Mouse (Mus musculus): ENCODE results near the gene Shc1. TPM values are rescaled to one million over a fixed set of nuclear protein-coding genes. Genes with fewer than 3 reads are reported as not detected.
"Not testable (repeated sequence)": the region's sequence is repeated elsewhere in the genome, so short reads cannot be mapped to it uniquely, and the experiment has no call there.

Gene Shc1
- polyA plus RNA-seq, 1 experiment, result 37.2 TPM

- 0 out of 2 replicates have a peak overlapping the region, but pooled peaks have one; percentile 26 for H3K4me3 ChIP-seq (ENCODE audit: insufficient read depth, low read depth, low read length)
- H3K4me1 ChIP-seq (ENCODE audit: control insufficient read depth, insufficient read depth, insufficient read length, low read length), result peaks cover 7% of the 10 kb centered on the region
- H3K27ac ChIP-seq (replicated peaks; ENCODE audit: low read depth, low read length), result peak overlapping the region; percentile 71
Observed at GRCm38 (mm10) chr3:89420421-89420820, 2.2 kb downstream of the Shc1 start.

- Histone ChIP-seq H3K27ac (replicated peaks; ENCODE audit: low read depth, low read length) (peak overlapping the region; percentile 71), H3K4me1 (ENCODE audit: control insufficient read depth, insufficient read depth, insufficient read length, low read length) (peaks cover 7% of the 10 kb centered on the region), H3K4me3 (ENCODE audit: insufficient read depth, low read depth, low read length) (peak overlapping the region; percentile 40)
Observed at GRCm38 (mm10) chr3:89421002-89421774, 2.9 kb downstream of the Shc1 start.

- Histone ChIP-seq H3K4me1 (ENCODE audit: control insufficient read depth, insufficient read depth, insufficient read length, low read length) (peaks cover 7% of the 10 kb centered on the region), H3K27ac (replicated peaks; ENCODE audit: low read depth, low read length) (0 out of 2 replicates have a peak overlapping the region, but pooled peaks have one; percentile 71), H3K4me3 (ENCODE audit: insufficient read depth, low read depth, low read length) (peak overlapping the region; percentile 40)
Observed at GRCm38 (mm10) chr3:89421810-89422473, 3.7 kb downstream of the Shc1 start.

GRCm38 (mm10) chr3:89422556-89423205, 4.4 kb downstream of the Shc1 start:
- H3K4me1 ChIP-seq (ENCODE audit: control insufficient read depth, insufficient read depth, insufficient read length, low read length), result peaks cover 7% of the 10 kb centered on the region
- H3K4me3 ChIP-seq (ENCODE audit: insufficient read depth, low read depth, low read length), result no peak overlapping the region
- no peak overlapping the region for H3K27ac ChIP-seq (replicated peaks; ENCODE audit: low read depth, low read length)

- H3K27ac ChIP-seq (replicated peaks; ENCODE audit: low read depth, low read length), result no peak overlapping the region
Observed at GRCm38 (mm10) chr3:89424416-89425140, 6.3 kb downstream of the Shc1 start.

GRCm38 (mm10) chr3:89425141-89425525, 6.9 kb downstream of the Shc1 start:
- Histone ChIP-seq H3K4me3 (ENCODE audit: insufficient read depth, low read depth, low read length) (no peak overlapping the region), H3K4me1 (ENCODE audit: control insufficient read depth, insufficient read depth, insufficient read length, low read length) (peaks cover 6% of the 10 kb centered on the region), H3K27ac (replicated peaks; ENCODE audit: low read depth, low read length) (no peak overlapping the region)

More at GRCm38 (mm10) chr3:89424416-89425140, 6.3 kb downstream of the Shc1 start:
- no peak overlapping the region for H3K4me3 ChIP-seq (ENCODE audit: insufficient read depth, low read depth, low read length)
- peaks cover 7% of the 10 kb centered on the region for H3K4me1 ChIP-seq (ENCODE audit: control insufficient read depth, insufficient read depth, insufficient read length, low read length)

- H3K27ac ChIP-seq (replicated peaks; ENCODE audit: low read depth, low read length), result no peak overlapping the region
- H3K4me3 ChIP-seq (ENCODE audit: insufficient read depth, low read depth, low read length), result no peak overlapping the region
- peaks cover 6% of the 10 kb centered on the region for H3K4me1 ChIP-seq (ENCODE audit: control insufficient read depth, insufficient read depth, insufficient read length, low read length)
Observed at GRCm38 (mm10) chr3:89425876-89426275, 7.6 kb downstream of the Shc1 start.

- not testable (repeated sequence) for H3K27ac ChIP-seq (replicated peaks; ENCODE audit: low read depth, low read length); H3K4me3 ChIP-seq (ENCODE audit: insufficient read depth, low read depth, low read length); H3K4me1 ChIP-seq (ENCODE audit: control insufficient read depth, insufficient read depth, insufficient read length, low read length)
Observed at GRCm38 (mm10) chr3:89429021-89429420, 10.8 kb downstream of the Shc1 start.

GRCm38 (mm10) chr3:89430171-89431159, 12.2 kb downstream of the Shc1 start, which contains the start of gene Pygo2:
TSS of gene Pygo2 (plus strand) at chr3:89430214.
- H3K27ac ChIP-seq (replicated peaks; ENCODE audit: low read depth, low read length), result peak within 1 kb of the TSS; percentile 66
- peaks cover 5% of the 10 kb centered on the region; the same call in 1 of the 2 replicates for H3K4me1 ChIP-seq (ENCODE audit: control insufficient read depth, insufficient read depth, insufficient read length, low read length)
- H3K4me3 ChIP-seq (ENCODE audit: insufficient read depth, low read depth, low read length), result peak within 1 kb of the TSS; percentile 79

GRCm38 (mm10) chr3:89432606-89433005, 14.4 kb downstream of the Shc1 start:
- H3K27ac ChIP-seq (replicated peaks; ENCODE audit: low read depth, low read length), result no peak overlapping the region
- no peak overlapping the region for H3K4me3 ChIP-seq (ENCODE audit: insufficient read depth, low read depth, low read length)
- H3K4me1 ChIP-seq (ENCODE audit: control insufficient read depth, insufficient read depth, insufficient read length, low read length), result peaks cover 11% of the 10 kb centered on the region; the same call in 1 of the 2 replicates

- H3K27ac ChIP-seq (replicated peaks; ENCODE audit: low read depth, low read length), result no peak overlapping the region
- no peak overlapping the region for H3K4me3 ChIP-seq (ENCODE audit: insufficient read depth, low read depth, low read length)
Observed at GRCm38 (mm10) chr3:89434532-89434931, 16.3 kb downstream of the Shc1 start.

GRCm38 (mm10) chr3:89435041-89435440, 16.8 kb downstream of the Shc1 start:
- no peak overlapping the region for H3K4me3 ChIP-seq (ENCODE audit: insufficient read depth, low read depth, low read length)
- H3K27ac ChIP-seq (replicated peaks; ENCODE audit: low read depth, low read length), result no peak overlapping the region
- H3K4me1 ChIP-seq (ENCODE audit: control insufficient read depth, insufficient read depth, insufficient read length, low read length), result peaks cover 14% of the 10 kb centered on the region; the same call in 1 of the 2 replicates

More at GRCm38 (mm10) chr3:89434532-89434931, 16.3 kb downstream of the Shc1 start:
- H3K4me1 ChIP-seq (ENCODE audit: control insufficient read depth, insufficient read depth, insufficient read length, low read length), result peaks cover 14% of the 10 kb centered on the region; the same call in 1 of the 2 replicates

- peaks cover 9% of the 10 kb centered on the region; the same call in 1 of the 2 replicates for H3K4me1 ChIP-seq (ENCODE audit: control insufficient read depth, insufficient read depth, insufficient read length, low read length)
- H3K27ac ChIP-seq (replicated peaks; ENCODE audit: low read depth, low read length), result peak within 1 kb of the TSS; percentile 76
- H3K4me3 ChIP-seq (ENCODE audit: insufficient read depth, low read depth, low read length), result peak within 1 kb of the TSS; percentile 75
Observed at GRCm38 (mm10) chr3:89436176-89437113, 18.2 kb downstream of the Shc1 start, which contains the start of gene Pbxip1. TSS of gene Pbxip1 (plus strand) at chr3:89436706.

Measured in brown adipose tissue, adult 24 weeks (tissue).